Mouse (Mus musculus) ES-Bruce4 (cell line): ENCODE data around the gene Idua.

Source experiments
- CTCF ChIP-seq: IDR thresholded peaks from one replicate; pipeline ENCODE4 v1.8.1; 2011; ENCODE audit warnings: low read depth, low read length
- EP300 ChIP-seq: IDR thresholded peaks from 2 replicates; pipeline ENCODE4 v1.6.1; 2011; ENCODE audit warnings: low read depth, low read length; ENCODE audit not compliant: insufficient read depth
- POLR2A ChIP-seq: IDR thresholded peaks from one replicate; pipeline ENCODE4 v1.8.1; 2011; ENCODE audit warnings: low read length; ENCODE audit not compliant: insufficient read depth

GRCm38 (mm10) chr5:108610426-108610825 is 49.7 kb upstream of the Idua start:
- no peak for TF ChIP-seq CTCF
- no peak for TF ChIP-seq EP300
- TF ChIP-seq POLR2A = no peak
